Mouse (Mus musculus): ENCODE measurements around the gene Pgm3. TPM values are rescaled to one million over a fixed set of nuclear protein-coding genes. Genes with fewer than 3 reads are reported as not detected.
A peak's percentile ranks its signal among the peaks of the same experiment; 100 is the strongest.
"Not testable (repeated sequence)": the region's sequence is repeated elsewhere in the genome, so short reads cannot be mapped to it uniquely, and the experiment has no call there.

Gene Pgm3
- total RNA-seq (2018; cell fraction: chromatin; rRNA removed): 10 to 100 TPM in 25 of 26 experiments, 1 to 10 TPM in 1; 10.0 to 35.3 (median 18.0) TPM
- total RNA-seq (2018; cell fraction: cytosol; rRNA removed): 1 to 10 TPM; 3.6 to 7.4 (median 5.8) TPM
- total RNA-seq (2018; cell fraction: nucleus; rRNA removed): 10 to 100 TPM in 19 of 26 experiments, 1 to 10 TPM in 7; 6.2 to 19.1 (median 11.5) TPM
- polyA plus RNA-seq (2018): 4.3 to 8.6 TPM (median 6.5 TPM) in 3 replicates

- WGBS (ENCODE audit: missing documents): under 1% methylated on average over 54 of the region's 59 CpGs
- Histone ChIP-seq H3K79me2 (ENCODE audit: inconsistent target) (no peaks in the 10 kb centered on the region; the same call in 1 of the 2 replicates), H3K27ac (no peak within 1 kb of the TSS), H3K36me3 (ENCODE audit: inconsistent target) (peaks cover 15% of the 10 kb centered on the region; the same call in 1 of the 2 replicates), H3K4me3 (ENCODE audit: inconsistent target) (peak within 1 kb of the TSS; percentile 62)
These were observed at the start of gene Pgm3, which contains the start of gene Rwdd2a for GRCm38 (mm10) chr9:86571540-86572135. Gene Pgm3 (minus strand): TSS chr9:86571842. Gene Rwdd2a (plus strand): TSS chr9:86571991.

- H3K4me3 ChIP-seq (ENCODE audit: inconsistent target): no peak overlapping the region
- no peaks in the 10 kb centered on the region for H3K79me2 ChIP-seq (ENCODE audit: inconsistent target)
- WGBS (ENCODE audit: missing documents): 87% methylated on average over 10 of the region's 10 CpGs
- H3K36me3 ChIP-seq (ENCODE audit: inconsistent target): no peaks in the 10 kb centered on the region
- H3K27ac ChIP-seq: no peak overlapping the region
These were observed 47.9 kb upstream of the Pgm3 start for GRCm38 (mm10) chr9:86619341-86620139.

DNA sequence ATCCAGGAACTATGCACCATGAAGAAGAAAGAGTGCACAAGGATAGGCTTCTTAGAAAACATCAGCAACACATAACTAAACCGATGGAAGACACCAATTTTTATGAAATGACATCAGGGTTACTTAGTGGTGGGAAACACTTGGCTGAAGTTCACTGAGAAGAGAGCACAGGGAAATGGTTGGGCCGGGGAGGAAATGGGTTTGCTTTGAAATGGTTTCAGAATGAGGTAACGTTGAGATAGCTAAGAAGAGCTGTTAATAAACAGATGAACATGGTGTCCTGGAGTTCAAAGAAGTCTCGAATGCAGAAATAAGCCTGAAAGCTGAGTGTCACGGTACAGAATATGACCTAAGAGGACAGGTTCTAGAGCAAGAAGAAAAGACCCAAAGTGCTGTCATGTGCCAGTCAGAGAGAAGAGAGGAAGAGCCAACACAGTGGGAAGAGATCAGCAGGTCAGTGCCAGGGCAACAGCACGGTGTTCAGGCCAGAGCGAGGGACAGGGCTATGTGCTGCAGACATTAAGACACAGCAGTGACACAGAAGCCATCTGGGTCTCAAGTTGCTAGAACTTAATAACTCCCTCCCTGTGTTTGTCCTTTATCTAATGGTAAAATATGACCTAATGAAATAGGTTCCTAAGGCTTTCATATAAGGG is 46.3 kb upstream of the Pgm3 start:
- Histone ChIP-seq H3K27ac (no peak overlapping the region), H3K79me2 (ENCODE audit: inconsistent target) (no peaks in the 10 kb centered on the region), H3K36me3 (ENCODE audit: inconsistent target) (no peaks in the 10 kb centered on the region), H3K4me3 (ENCODE audit: inconsistent target) (no peak overlapping the region)
- 75% methylated on average over 7 of the region's 7 CpGs for WGBS (ENCODE audit: missing documents)

GRCm38 (mm10) chr9:86615765-86616164 is 44.1 kb upstream of the Pgm3 start:
- Histone ChIP-seq H3K36me3 (ENCODE audit: inconsistent target) (no peaks in the 10 kb centered on the region), H3K27ac (no peak overlapping the region), H3K4me3 (ENCODE audit: inconsistent target) (no peak overlapping the region), H3K79me2 (ENCODE audit: inconsistent target) (no peaks in the 10 kb centered on the region)
- WGBS (ENCODE audit: missing documents): 71% methylated on average over 1 of the region's 1 CpGs

- Histone ChIP-seq H3K4me3 (ENCODE audit: inconsistent target) (no peak overlapping the region), H3K27ac (no peak overlapping the region), H3K79me2 (ENCODE audit: inconsistent target) (no peaks in the 10 kb centered on the region), H3K36me3 (ENCODE audit: inconsistent target) (no peaks in the 10 kb centered on the region)
- WGBS (ENCODE audit: missing documents): 95% methylated on average over 4 of the region's 4 CpGs
These were observed 40.4 kb upstream of the Pgm3 start for GRCm38 (mm10) chr9:86612091-86612490.

- Histone ChIP-seq H3K27ac (no peak overlapping the region), H3K36me3 (ENCODE audit: inconsistent target) (no peaks in the 10 kb centered on the region), H3K79me2 (ENCODE audit: inconsistent target) (no peaks in the 10 kb centered on the region), H3K4me3 (ENCODE audit: inconsistent target) (no peak overlapping the region)
- 88% methylated on average over 6 of the region's 6 CpGs for WGBS (ENCODE audit: missing documents)
These were observed 34.1 kb upstream of the Pgm3 start for GRCm38 (mm10) chr9:86605776-86606175.

DNA sequence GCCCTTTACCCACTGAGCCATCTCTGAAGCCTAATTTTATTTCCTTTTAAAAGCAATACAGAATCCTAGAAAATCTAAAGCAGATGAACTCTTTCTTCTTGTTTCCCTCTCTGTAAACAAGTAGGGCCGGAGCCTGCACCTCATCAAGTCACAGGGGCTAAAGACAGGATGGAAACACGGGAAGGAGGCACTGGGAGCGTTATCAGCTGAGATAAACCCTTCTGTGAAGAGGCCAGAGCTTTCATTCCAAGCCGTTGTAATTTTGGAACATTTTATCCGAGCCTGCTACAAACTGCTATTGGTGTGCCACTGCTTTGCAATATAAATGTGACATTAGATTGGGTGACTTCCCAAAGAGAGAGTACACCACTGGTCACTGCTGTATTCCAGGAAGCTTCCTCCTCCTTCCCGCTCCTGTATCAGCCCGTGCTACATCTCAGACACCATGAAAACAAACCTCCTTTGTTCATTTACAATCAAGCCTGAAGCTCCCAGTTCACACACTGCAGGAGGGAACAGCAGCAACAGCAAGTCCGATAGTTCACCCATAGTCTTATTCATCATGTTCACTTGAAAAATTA is 28.2 kb upstream of the Pgm3 start:
- Histone ChIP-seq H3K27ac (no peak overlapping the region), H3K36me3 (ENCODE audit: inconsistent target) (no peaks in the 10 kb centered on the region), H3K4me3 (ENCODE audit: inconsistent target) (no peak overlapping the region), H3K79me2 (ENCODE audit: inconsistent target) (no peaks in the 10 kb centered on the region)
- WGBS (ENCODE audit: missing documents): 82% methylated on average over 8 of the region's 8 CpGs

- not testable (repeated sequence) for H3K79me2 ChIP-seq (ENCODE audit: inconsistent target); H3K27ac ChIP-seq; H3K4me3 ChIP-seq (ENCODE audit: inconsistent target); H3K36me3 ChIP-seq (ENCODE audit: inconsistent target)
These were observed 25.3 kb upstream of the Pgm3 start for GRCm38 (mm10) chr9:86596983-86597382.

GRCm38 (mm10) chr9:86594357-86594767 is 22.7 kb upstream of the Pgm3 start:
- WGBS (ENCODE audit: missing documents): 79% methylated on average over 8 of the region's 10 CpGs
- H3K27ac ChIP-seq: not testable (repeated sequence)

DNA sequence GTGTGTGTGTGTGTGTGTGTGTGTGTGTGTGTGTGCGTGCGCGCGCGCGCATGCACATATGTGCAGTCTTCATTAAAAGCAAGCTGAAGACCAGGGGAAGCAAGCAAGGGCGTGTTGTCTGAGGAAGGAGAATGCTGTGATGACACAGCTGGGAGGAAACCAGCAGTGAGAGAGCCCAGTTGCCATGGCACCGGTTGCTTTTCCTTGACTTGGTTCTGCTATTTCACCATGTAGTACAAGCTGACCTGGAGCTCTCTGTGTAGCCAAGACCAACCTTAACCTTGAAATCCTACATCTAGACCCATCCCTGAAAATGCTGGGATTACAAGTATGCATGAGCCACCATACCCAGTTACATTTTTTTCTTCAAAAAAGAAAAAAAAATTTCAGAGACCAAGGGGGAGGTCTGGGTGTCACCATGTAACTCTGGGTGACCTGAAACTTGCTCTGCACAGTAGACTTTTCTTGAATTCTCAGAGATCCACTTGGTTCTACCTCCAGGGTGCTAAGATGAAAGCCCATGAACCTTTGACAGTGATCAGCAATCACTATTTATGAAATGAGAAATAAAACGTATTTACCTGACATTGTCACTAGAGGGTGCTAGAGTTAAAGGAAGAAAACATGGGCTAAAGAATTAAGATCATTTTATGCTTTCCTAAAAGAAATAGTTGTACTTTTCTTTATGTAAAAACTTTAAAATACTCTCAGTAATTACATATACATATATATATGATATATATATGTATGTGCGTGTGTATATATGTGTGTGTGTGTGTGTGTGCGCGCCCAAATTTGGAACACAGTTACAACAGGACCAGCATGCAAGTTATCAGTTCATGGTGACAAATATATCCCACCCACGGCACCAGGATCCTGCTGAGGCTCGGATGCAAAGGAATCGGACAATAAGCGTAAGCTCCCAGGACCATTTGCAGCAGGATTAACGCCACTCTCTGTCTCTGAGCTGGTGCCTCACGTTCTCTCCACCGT is 21.3 kb upstream of the Pgm3 start:
- 67% methylated on average over 13 of the region's 19 CpGs for WGBS (ENCODE audit: missing documents)
- no peaks in the 10 kb centered on the region for H3K36me3 ChIP-seq (ENCODE audit: inconsistent target)
- no peaks in the 10 kb centered on the region for H3K79me2 ChIP-seq (ENCODE audit: inconsistent target)
- peak overlapping the region; percentile 24; the same call in 1 of the 2 replicates for H3K27ac ChIP-seq
- H3K4me3 ChIP-seq (ENCODE audit: inconsistent target): no peak overlapping the region

More at GRCm38 (mm10) chr9:86594357-86594767, 22.7 kb upstream of the Pgm3 start:
- H3K4me3 ChIP-seq (ENCODE audit: inconsistent target); H3K36me3 ChIP-seq (ENCODE audit: inconsistent target); H3K79me2 ChIP-seq (ENCODE audit: inconsistent target): not testable (repeated sequence)

- no peaks in the 10 kb centered on the region for H3K79me2 ChIP-seq (ENCODE audit: inconsistent target)
- WGBS (ENCODE audit: missing documents): 91% methylated on average over 10 of the region's 11 CpGs
- H3K27ac ChIP-seq: no peak overlapping the region
- H3K36me3 ChIP-seq (ENCODE audit: inconsistent target): no peaks in the 10 kb centered on the region
- no peak overlapping the region for H3K4me3 ChIP-seq (ENCODE audit: inconsistent target)
These were observed 15.6 kb upstream of the Pgm3 start for GRCm38 (mm10) chr9:86587019-86587795.

DNA sequence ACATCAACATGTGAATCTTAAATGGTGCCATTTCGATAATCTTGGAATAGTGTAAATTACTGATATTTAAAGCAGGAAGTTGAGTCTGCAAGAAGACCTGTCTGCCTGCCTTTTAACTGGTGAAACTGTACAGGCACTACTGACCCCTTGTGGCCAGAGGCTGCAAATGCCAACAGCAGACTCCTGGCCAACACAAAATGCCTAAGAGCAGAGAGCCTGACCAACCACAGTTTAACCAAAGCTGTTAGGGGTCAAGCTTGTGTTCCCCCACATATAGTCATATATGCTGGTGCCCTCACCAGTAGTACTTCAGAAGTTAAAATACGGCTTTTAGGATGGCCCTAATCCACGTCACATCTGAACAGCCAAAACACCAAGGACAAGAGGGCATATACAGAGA is 12.1 kb upstream of the Pgm3 start:
- H3K4me3 ChIP-seq (ENCODE audit: inconsistent target): no peak overlapping the region

GRCm38 (mm10) chr9:86579657-86580056 is 8.0 kb upstream of the Pgm3 start:
- H3K79me2 ChIP-seq (ENCODE audit: inconsistent target): no peaks in the 10 kb centered on the region
- WGBS (ENCODE audit: missing documents): 5% methylated on average over 10 of the region's 10 CpGs
- H3K27ac ChIP-seq: peak overlapping the region; percentile 19
- H3K36me3 ChIP-seq (ENCODE audit: inconsistent target): no peaks in the 10 kb centered on the region
- H3K4me3 ChIP-seq (ENCODE audit: inconsistent target): no peak overlapping the region

More for the DNA sequence above, 12.1 kb upstream of the Pgm3 start:
- WGBS (ENCODE audit: missing documents): 0% methylated on average over 1 of the region's 3 CpGs
- Histone ChIP-seq H3K27ac (no peak overlapping the region), H3K36me3 (ENCODE audit: inconsistent target) (no peaks in the 10 kb centered on the region), H3K79me2 (ENCODE audit: inconsistent target) (no peaks in the 10 kb centered on the region)
